Mouse (Mus musculus): ENCODE measurements at regions not wholly inside any gene's neighbourhood (a gene's known extent, or its start where the extent isn't known, plus 50 kb on each side); places are given as distances from the start of the nearest gene placed in this dataset.

DNA sequence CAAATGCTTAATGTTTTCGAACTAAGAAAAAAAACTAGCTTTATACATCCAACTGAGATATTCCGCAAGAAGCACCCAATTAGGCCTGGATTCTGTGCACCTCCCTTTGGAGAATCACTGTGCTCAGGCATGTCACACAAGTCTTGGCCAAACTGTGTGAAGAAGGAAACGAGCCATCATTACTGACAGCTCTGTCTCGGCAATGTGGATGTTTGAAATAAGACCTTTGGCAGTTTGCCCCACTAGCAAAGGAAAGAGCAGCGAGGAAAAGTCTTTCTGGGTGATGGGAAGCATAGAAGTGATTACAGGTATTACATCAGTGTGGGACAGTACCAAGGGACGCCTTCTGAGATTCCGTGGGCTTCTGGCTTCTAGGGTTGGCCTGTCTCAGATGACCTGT is 112.6 kb upstream of the Gnao1 start:
- no peak overlapping the region for H3K4me2 ChIP-seq (replicated peaks; ENCODE audit: low read depth)
- DNase-seq (ENCODE audit: low spot score), result no peak
- no peak overlapping the region for H3K9ac ChIP-seq (ENCODE audit: low read length)
- WGBS, result 44% methylated on average over 7 of the region's 7 CpGs
- H3K9me3 ChIP-seq (ENCODE audit: control insufficient read depth, low read length), result no peaks in the 10 kb centered on the region
- H3K36me3 ChIP-seq (ENCODE audit: control insufficient read depth, insufficient read depth, low read length), result no peaks in the 10 kb centered on the region
- no peaks in the 10 kb centered on the region for H3K27me3 ChIP-seq (ENCODE audit: control insufficient read depth, insufficient read depth, low read length)
- no peaks in the 10 kb centered on the region for H3K4me1 ChIP-seq (replicated peaks; ENCODE audit: control insufficient read depth, insufficient read depth)
- TF ChIP-seq CTCF (IDR thresholded peaks at IDR 0.05; ENCODE audit: low read depth) (no peak), EP300 (optimal IDR thresholded peaks at IDR 0.05) (no peak)
- no peak overlapping the region for H3K27ac ChIP-seq (replicated peaks)
- no peak overlapping the region for H3K4me3 ChIP-seq (ENCODE audit: low read depth, low read length)
- ATAC-seq (ENCODE audit: low FRiP score, low TSS enrichment), result no peak

DNA sequence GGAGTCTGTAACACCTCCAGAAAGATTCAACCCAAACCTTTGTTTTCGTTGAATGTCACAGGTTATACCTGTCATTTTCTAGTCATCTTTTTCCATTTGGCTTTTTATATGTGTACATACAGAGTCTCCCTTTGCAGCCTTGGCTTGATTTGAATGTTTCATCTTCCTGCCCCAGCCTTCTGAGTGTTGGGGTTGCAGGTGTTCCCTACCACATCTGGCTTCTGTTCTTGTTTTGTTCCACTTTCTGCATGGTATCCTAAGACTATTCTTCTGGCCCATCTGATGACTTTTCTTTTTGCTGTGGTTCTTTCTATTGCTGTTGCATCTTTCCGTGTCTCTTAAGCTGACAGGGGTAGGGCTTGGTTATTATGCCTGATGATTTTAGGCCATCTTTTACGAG is 111.3 kb upstream of the Gnao1 start:
- WGBS, result 82% methylated on average over 3 of the region's 3 CpGs
- no peak overlapping the region for H3K27ac ChIP-seq (replicated peaks)
- no peak for TF ChIP-seq EP300 (optimal IDR thresholded peaks at IDR 0.05)
- TF ChIP-seq CTCF (IDR thresholded peaks at IDR 0.05; ENCODE audit: low read depth), result no peak
- no peaks in the 10 kb centered on the region for H3K4me1 ChIP-seq (replicated peaks; ENCODE audit: control insufficient read depth, insufficient read depth)
- H3K4me3 ChIP-seq (ENCODE audit: low read depth, low read length), result no peak overlapping the region
- no peak overlapping the region for H3K4me2 ChIP-seq (replicated peaks; ENCODE audit: low read depth)
- no peaks in the 10 kb centered on the region for H3K9me3 ChIP-seq (ENCODE audit: control insufficient read depth, low read length)
- no peaks in the 10 kb centered on the region for H3K27me3 ChIP-seq (ENCODE audit: control insufficient read depth, insufficient read depth, low read length)
- no peaks in the 10 kb centered on the region for H3K36me3 ChIP-seq (ENCODE audit: control insufficient read depth, insufficient read depth, low read length)
- no peak overlapping the region for H3K9ac ChIP-seq (ENCODE audit: low read length)
- no peak for DNase-seq (ENCODE audit: low spot score)
- ATAC-seq (ENCODE audit: low FRiP score, low TSS enrichment), result no peak

DNA sequence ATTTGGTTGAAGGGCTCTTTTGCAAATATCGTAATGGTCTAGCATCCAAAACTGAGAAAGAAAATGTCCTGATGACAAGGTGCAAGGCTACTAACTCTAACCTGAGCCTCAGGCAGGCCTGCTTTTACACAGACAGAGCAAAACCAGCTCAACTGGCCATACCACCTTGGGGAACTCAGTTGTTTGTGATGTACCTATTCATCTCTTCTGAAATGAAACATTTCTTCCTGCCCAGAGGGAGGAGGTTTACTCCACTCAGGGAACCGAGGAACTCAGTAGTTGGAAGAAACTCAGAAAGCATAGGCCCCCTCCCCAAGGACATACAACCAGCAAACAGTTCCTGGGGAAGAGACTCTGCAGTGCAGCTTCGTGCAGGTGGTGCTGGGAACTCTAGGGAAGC is 108.4 kb upstream of the Gnao1 start:
- Histone ChIP-seq H3K36me3 (ENCODE audit: control insufficient read depth, insufficient read depth, low read length) (no peaks in the 10 kb centered on the region), H3K4me2 (replicated peaks; ENCODE audit: low read depth) (no peak overlapping the region), H3K4me3 (ENCODE audit: low read depth, low read length) (no peak overlapping the region), H3K9ac (ENCODE audit: low read length) (no peak overlapping the region), H3K27me3 (ENCODE audit: control insufficient read depth, insufficient read depth, low read length) (no peaks in the 10 kb centered on the region), H3K4me1 (replicated peaks; ENCODE audit: control insufficient read depth, insufficient read depth) (no peaks in the 10 kb centered on the region), H3K27ac (replicated peaks) (no peak overlapping the region), H3K9me3 (ENCODE audit: control insufficient read depth, low read length) (no peaks in the 10 kb centered on the region)
- DNase-seq (ENCODE audit: low spot score) (no peak), ATAC-seq (ENCODE audit: low FRiP score, low TSS enrichment) (no peak)
- TF ChIP-seq CTCF (IDR thresholded peaks at IDR 0.05; ENCODE audit: low read depth) (no peak), EP300 (optimal IDR thresholded peaks at IDR 0.05) (no peak)
- WGBS, result 52% methylated on average over 3 of the region's 3 CpGs

DNA sequence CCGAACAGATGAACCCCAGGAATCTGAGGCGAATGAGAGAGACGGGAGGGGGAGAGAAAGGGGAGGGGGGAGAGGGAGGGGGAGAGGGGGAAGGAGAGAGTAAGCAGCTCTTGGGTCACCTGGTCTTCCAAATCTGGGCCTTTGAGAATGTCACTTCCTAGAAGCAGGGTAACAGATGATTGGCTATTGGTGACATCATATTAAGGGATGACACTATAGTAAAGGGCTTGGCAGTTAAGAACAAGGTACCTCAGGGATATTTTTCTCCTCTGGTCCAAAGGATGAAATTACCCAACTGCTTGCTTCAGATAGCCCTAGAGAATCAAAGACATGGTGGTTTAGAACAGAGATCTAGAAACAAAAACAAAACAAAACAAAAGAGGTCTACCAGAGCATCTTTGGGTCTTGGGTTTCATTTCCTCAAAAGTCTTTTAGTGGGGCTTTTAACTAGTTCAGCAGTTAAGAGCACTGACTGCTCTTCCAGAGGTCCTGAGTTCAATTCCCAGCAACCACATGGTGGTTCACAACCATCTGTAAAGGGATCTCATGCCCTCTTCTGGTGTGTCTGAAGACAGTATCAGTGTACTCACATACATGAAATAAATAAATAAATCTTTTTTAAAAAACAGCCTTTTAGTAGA is 97.6 kb upstream of the Gnao1 start:
- Histone ChIP-seq H3K4me1 (replicated peaks; ENCODE audit: control insufficient read depth, insufficient read depth) (no peaks in the 10 kb centered on the region), H3K4me2 (replicated peaks; ENCODE audit: low read depth) (no peak overlapping the region), H3K9me3 (ENCODE audit: control insufficient read depth, low read length) (no peaks in the 10 kb centered on the region), H3K27ac (replicated peaks) (no peak overlapping the region), H3K9ac (ENCODE audit: low read length) (no peak overlapping the region), H3K27me3 (ENCODE audit: control insufficient read depth, insufficient read depth, low read length) (no peaks in the 10 kb centered on the region), H3K36me3 (ENCODE audit: control insufficient read depth, insufficient read depth, low read length) (no peaks in the 10 kb centered on the region), H3K4me3 (ENCODE audit: low read depth, low read length) (no peak overlapping the region)
- WGBS, result 83% methylated on average over 3 of the region's 3 CpGs
- TF ChIP-seq EP300 (optimal IDR thresholded peaks at IDR 0.05) (no peak), CTCF (IDR thresholded peaks at IDR 0.05; ENCODE audit: low read depth) (no peak)
- no peak for DNase-seq (ENCODE audit: low spot score)
- ATAC-seq (ENCODE audit: low FRiP score, low TSS enrichment), result no peak

DNA sequence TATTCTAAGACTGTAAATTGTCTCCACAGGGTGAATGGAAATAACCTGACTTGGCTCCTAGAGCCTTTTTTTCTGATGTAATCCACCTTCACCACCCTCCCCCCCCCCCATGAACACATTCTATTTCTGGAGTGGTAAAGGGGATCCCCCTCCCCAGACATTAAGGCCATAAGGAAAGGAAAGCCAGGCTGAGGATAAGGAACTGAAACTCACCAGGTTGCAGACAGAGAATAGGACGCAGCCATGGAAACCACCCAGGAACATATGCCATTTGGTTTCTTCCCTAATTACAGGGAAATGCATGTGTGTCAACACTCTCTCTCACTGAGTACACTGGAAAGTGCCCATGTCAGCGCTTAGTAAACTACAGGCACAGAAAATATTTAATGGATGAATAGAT is 96.5 kb upstream of the Gnao1 start:
- Histone ChIP-seq H3K4me2 (replicated peaks; ENCODE audit: low read depth) (no peak overlapping the region), H3K27ac (replicated peaks) (no peak overlapping the region), H3K9me3 (ENCODE audit: control insufficient read depth, low read length) (no peaks in the 10 kb centered on the region), H3K9ac (ENCODE audit: low read length) (no peak overlapping the region), H3K36me3 (ENCODE audit: control insufficient read depth, insufficient read depth, low read length) (no peaks in the 10 kb centered on the region), H3K4me1 (replicated peaks; ENCODE audit: control insufficient read depth, insufficient read depth) (no peaks in the 10 kb centered on the region), H3K4me3 (ENCODE audit: low read depth, low read length) (no peak overlapping the region), H3K27me3 (ENCODE audit: control insufficient read depth, insufficient read depth, low read length) (no peaks in the 10 kb centered on the region)
- ATAC-seq (ENCODE audit: low FRiP score, low TSS enrichment) (no peak), DNase-seq (ENCODE audit: low spot score) (no peak)
- 81% methylated on average over 2 of the region's 2 CpGs for WGBS
- TF ChIP-seq EP300 (optimal IDR thresholded peaks at IDR 0.05), result no peak
- no peak for TF ChIP-seq CTCF (IDR thresholded peaks at IDR 0.05; ENCODE audit: low read depth)

DNA sequence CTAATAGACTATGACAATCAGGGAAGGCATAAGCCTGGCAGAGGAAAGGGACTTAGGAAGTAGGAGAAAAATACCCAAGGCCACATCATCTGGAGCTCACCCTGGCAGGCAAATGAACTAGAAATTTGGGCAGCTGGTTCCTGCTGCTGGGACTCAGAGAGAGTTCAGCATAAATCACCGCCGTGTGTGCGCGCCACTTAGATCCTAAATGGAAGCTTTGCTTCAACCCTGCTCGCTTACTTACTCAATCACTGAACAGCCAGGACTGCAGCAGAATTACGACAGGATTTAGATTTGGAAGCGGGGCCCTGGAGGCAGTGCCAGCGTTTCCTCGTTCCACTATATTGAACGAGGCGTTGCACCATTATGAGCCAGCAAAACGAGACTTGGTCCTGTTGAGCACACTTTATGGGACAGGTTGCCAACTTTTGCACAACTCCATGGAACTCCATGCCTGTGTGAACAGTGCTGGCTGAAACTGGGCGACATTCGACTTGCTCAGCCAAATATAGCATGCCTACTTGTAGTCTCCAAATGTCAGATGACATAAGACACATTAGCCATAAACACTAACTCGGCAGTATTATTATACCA is 84.8 kb upstream of the Gnao1 start:
- Histone ChIP-seq H3K27me3 (ENCODE audit: control insufficient read depth, insufficient read depth, low read length) (no peaks in the 10 kb centered on the region), H3K9me3 (ENCODE audit: control insufficient read depth, low read length) (no peaks in the 10 kb centered on the region), H3K9ac (ENCODE audit: low read length) (no peak overlapping the region), H3K4me2 (replicated peaks; ENCODE audit: low read depth) (no peak overlapping the region), H3K27ac (replicated peaks) (no peak overlapping the region), H3K4me3 (ENCODE audit: low read depth, low read length) (no peak overlapping the region), H3K36me3 (ENCODE audit: control insufficient read depth, insufficient read depth, low read length) (no peaks in the 10 kb centered on the region), H3K4me1 (replicated peaks; ENCODE audit: control insufficient read depth, insufficient read depth) (no peaks in the 10 kb centered on the region)
- DNase-seq (ENCODE audit: low spot score), result no peak
- TF ChIP-seq EP300 (optimal IDR thresholded peaks at IDR 0.05), result no peak
- TF ChIP-seq CTCF (IDR thresholded peaks at IDR 0.05; ENCODE audit: low read depth), result no peak
- ATAC-seq (ENCODE audit: low FRiP score, low TSS enrichment), result no peak
- 50% methylated on average over 15 of the region's 15 CpGs for WGBS

Measured in stomach, postnatal 0 days (tissue).